Mouse (Mus musculus): ENCODE results near the gene Scand1.

DNA sequence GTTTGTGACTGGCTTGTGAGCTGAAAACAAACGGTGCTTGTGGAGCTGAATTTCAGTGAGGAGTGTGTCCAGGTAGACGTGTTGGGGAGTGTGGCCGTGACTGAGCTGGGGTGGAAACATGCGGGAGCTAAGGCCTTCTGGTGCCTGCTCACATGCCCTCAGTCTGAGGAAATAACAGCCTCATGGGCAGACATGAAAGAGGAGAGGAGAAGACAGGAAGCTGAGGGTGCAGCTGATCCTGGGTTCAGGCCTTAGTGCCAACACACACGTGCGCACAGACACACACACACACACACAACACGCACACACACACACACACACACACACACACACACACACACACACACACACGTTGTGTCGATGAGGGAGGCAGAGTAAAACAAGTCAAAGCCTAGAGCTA lies 44.9 kb downstream of the Scand1 start:
- TF ChIP-seq POLR2A (IDR thresholded peaks at IDR 0.05; ENCODE audit: borderline replicate concordance, extremely low read depth, insufficient read depth, insufficient read length, poor library complexity, severe bottlenecking) (no peak), CTCF (IDR thresholded peaks at IDR 0.05; ENCODE audit: borderline replicate concordance, extremely low read depth, insufficient read depth, insufficient read length) (no peak)
